Mouse (Mus musculus) embryonic stem cell, embryonic (primary cell): Measurements from ENCODE around the gene Iapp.
"Not testable (repeated sequence)": the region's sequence is repeated elsewhere in the genome, so short reads cannot be mapped to it uniquely, and the experiment has no call there.

Experiments used
- CTCF ChIA-PET, 4 experiments: fragments of 300-600 bp in 2 of 4; fragments of 350-600 bp in 2 of 4; sonication (Branson Sonifier 250); formaldehyde crosslinking; loops; one replicate each; lab custom pipeline; 2022; ENCODE audit warnings: inconsistent platforms in 2 of 4; lab: Charles Lee
- POLR2A ChIA-PET, 4 experiments: fragments of 300-600 bp in 2 of 4; fragments of 350-600 bp in 2 of 4; sonication (Branson Sonifier 250); formaldehyde crosslinking; loops; one replicate each; lab custom pipeline; 2022; ENCODE audit warnings: antibody characterized with exemption in 4 of 4, inconsistent platforms in 1 of 4; lab: Charles Lee

Gene Iapp

GRCm38 (mm10) chr6:142298098-142298497 is at the start of gene Iapp:
Gene Iapp (plus strand): TSS chr6:142298423.
- CTCF ChIA-PET = no interaction called here
- POLR2A ChIA-PET = no interaction called here

GRCm38 (mm10) chr6:142250738-142251307 is 47.4 kb upstream of the Iapp start:
- CTCF ChIA-PET, POLR2A ChIA-PET: not testable (repeated sequence)

- CTCF ChIA-PET = no interaction called here
- POLR2A ChIA-PET = no interaction called here
Measured at GRCm38 (mm10) chr6:142275721-142276442, 22.3 kb upstream of the Iapp start.

GRCm38 (mm10) chr6:142289413-142290118 is 8.7 kb upstream of the Iapp start:
- CTCF ChIA-PET = no interaction called here
- POLR2A ChIA-PET = no interaction called here

GRCm38 (mm10) chr6:142305076-142305475 is 6.9 kb downstream of the Iapp start:
- ChIA-PET POLR2A (no interaction called here), CTCF (no interaction called here)

- POLR2A ChIA-PET = no interaction called here
- CTCF ChIA-PET = interaction anchor here in 1 of 4 experiments (0.6 kb wide), 1 partner anchor 29 kb away, joined by 5 read pairs; no protein-coding TSS in a partner anchor
Measured at GRCm38 (mm10) chr6:142314285-142314684, 16.1 kb downstream of the Iapp start.

- ChIA-PET POLR2A (no interaction called here), CTCF (no interaction called here)
Measured at GRCm38 (mm10) chr6:142317106-142317505, 18.9 kb downstream of the Iapp start.

- ChIA-PET CTCF (no interaction called here), POLR2A (no interaction called here)
Measured at GRCm38 (mm10) chr6:142322881-142323280, 24.7 kb downstream of the Iapp start, which contains the start of gene Slco1a5. Gene Slco1a5 (minus strand): TSS chr6:142322981.

- ChIA-PET POLR2A (interaction anchor here in 1 of 4 experiments (1.3 kb wide), 1 partner anchor 19 kb away, joined by 5 read pairs; the partner anchor contains the start of gene Pyroxd1), CTCF (interaction anchor here in 2 of 4 experiments (0.6 to 0.7 kb wide), 2 partner anchors 875 to 887 kb away, joined by 4 to 5 read pairs; no protein-coding TSS in a partner anchor)
Measured at GRCm38 (mm10) chr6:142326598-142326997, 28.4 kb downstream of the Iapp start.

GRCm38 (mm10) chr6:142329201-142329600 is 31.0 kb downstream of the Iapp start:
- POLR2A ChIA-PET = no interaction called here
- CTCF ChIA-PET = no interaction called here

GRCm38 (mm10) chr6:142338961-142339360 is 40.7 kb downstream of the Iapp start:
- ChIA-PET CTCF (no interaction called here), POLR2A (no interaction called here)

GRCm38 (mm10) chr6:142339576-142339975 is 41.4 kb downstream of the Iapp start:
- POLR2A ChIA-PET = no interaction called here
- CTCF ChIA-PET = no interaction called here

- POLR2A ChIA-PET = interaction anchor here (0.6 to 1.1 kb wide), 4 partner anchors 16 to 819 kb away, joined by 3 to 5 read pairs (median 4); partner anchors contain the start of gene Ldhb (in 1 of the 4)
Measured at GRCm38 (mm10) chr6:142343561-142343960, 45.3 kb downstream of the Iapp start.

GRCm38 (mm10) chr6:142345440-142346038 is 47.3 kb downstream of the Iapp start, which contains the start of gene Pyroxd1:
Gene Pyroxd1 (plus strand): TSS chr6:142345654.
- CTCF ChIA-PET = interaction anchor here in 2 of 4 experiments (0.5 to 0.9 kb wide), 2 partner anchors 169 to 954 kb away, joined by 3 read pairs; no protein-coding TSS in a partner anchor
- POLR2A ChIA-PET = interaction anchor here in 3 of 4 experiments (0.9 to 3.5 kb wide), 10 partner anchors 14 to 659 kb away, joined by 3 to 17 read pairs (median 4); partner anchors contain the start of gene Ldhb (in 2 of the 3)

More at GRCm38 (mm10) chr6:142343561-142343960, 45.3 kb downstream of the Iapp start:
- CTCF ChIA-PET = interaction anchor here (0.6 to 1.1 kb wide), 12 partner anchors 13 to 1493 kb away, joined by 3 to 5 read pairs (median 3); partner anchors contain the start of gene Abcc9 (in 1 of the 4)

GRCm38 (mm10) chr6:142346181-142347110 is 48.2 kb downstream of the Iapp start:
- ChIA-PET POLR2A (interaction anchor here in 2 of 4 experiments (0.8 to 3.5 kb wide), 8 partner anchors 13 to 169 kb away, joined by 3 to 17 read pairs (median 4); partner anchors contain the start of gene Ldhb (in 2 of the 2)), CTCF (interaction anchor here in 1 of 4 experiments (0.5 kb wide), 1 partner anchor 953 kb away, joined by 3 read pairs; no protein-coding TSS in a partner anchor)

- ChIA-PET POLR2A (interaction anchor here in 2 of 4 experiments (1.4 to 3.5 kb wide), 3 partner anchors 11 to 163 kb away, joined by 5 to 17 read pairs (median 11); partner anchors contain the start of gene Ldhb (in 1 of the 2)), CTCF (no interaction called here)
Measured at GRCm38 (mm10) chr6:142347431-142348385, 49.5 kb downstream of the Iapp start.
